13 mouse cellular contexts compared by ENCODE assay signal in the genomic region with DNA sequence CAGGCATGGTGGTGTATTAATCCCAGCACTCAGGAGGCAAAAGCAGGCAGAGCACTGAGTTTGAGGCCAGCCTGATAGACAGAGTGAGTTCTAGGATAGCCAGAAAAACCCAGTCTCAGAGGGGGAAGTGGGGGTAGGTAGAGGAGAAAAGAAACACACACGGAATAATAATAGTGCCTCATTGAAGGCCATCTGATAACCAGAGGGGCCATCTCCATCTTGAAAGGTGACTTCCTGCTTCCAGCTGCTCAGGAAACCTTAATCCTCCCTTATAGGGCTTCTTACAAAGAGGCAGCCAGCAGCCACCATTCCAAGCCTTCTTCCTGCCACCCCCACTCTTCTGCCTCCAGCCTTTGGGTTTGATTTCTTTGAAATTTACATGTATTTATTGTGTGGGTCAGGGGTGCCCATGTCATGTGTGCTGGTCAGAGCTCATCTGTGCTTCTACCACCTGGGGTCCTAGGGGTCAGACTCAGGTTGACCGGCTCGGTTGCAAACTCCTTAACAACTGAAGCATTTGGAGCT. TPM values are rescaled to one million over a fixed set of nuclear protein-coding genes. Genes with fewer than 3 reads are reported as not detected.
A peak's percentile ranks its signal among the peaks of the same experiment; 100 is the strongest.
DNase-seq lines count a peak whose midpoint lies in the region; ATAC-seq and TF ChIP-seq lines count a peak whose summit lies in the region.
"Had no signal": no experiment of that assay in that cellular context is flagged by ENCODE, and none has a peak within 500 bp of the region (broad histone marks: within the 10 kb centered on the region; RNA-seq: fewer than 3 reads in every experiment).

No protein-coding gene starts in this region.

- no peak overlapping the region for H3K4me3 ChIP-seq in heart, embryonic 15.5 days
- no peak overlapping the region for H3K4me3 ChIP-seq in lung, postnatal 0 days (ENCODE audit: low read depth, low read length)
- H3K4me3 ChIP-seq in embryonic facial prominence, embryonic 14.5 days (ENCODE audit: low read depth, low read length): no peak overlapping the region
- H3K4me3 ChIP-seq in stomach, embryonic 14.5 days (ENCODE audit: low read depth, low read length): no peak overlapping the region

- no peaks in the 10 kb centered on the region for H3K27me3 ChIP-seq in heart, embryonic 15.5 days
- H3K27me3 ChIP-seq in lung, postnatal 0 days (replicated peaks; ENCODE audit: insufficient read depth, low read length): no peaks in the 10 kb centered on the region
- H3K27me3 ChIP-seq in embryonic facial prominence, embryonic 14.5 days (replicated peaks; ENCODE audit: control insufficient read depth, insufficient read depth, low read length): no peaks in the 10 kb centered on the region
- no peaks in the 10 kb centered on the region for H3K27me3 ChIP-seq in stomach, embryonic 14.5 days (ENCODE audit: control insufficient read depth, insufficient read depth, low read length)

- no peak overlapping the region for H3K9ac ChIP-seq in heart, embryonic 15.5 days
- H3K9ac ChIP-seq in lung, postnatal 0 days (replicated peaks; ENCODE audit: low read depth): no peak overlapping the region
- H3K9ac ChIP-seq in embryonic facial prominence, embryonic 14.5 days (ENCODE audit: low read depth, low read length): no peak overlapping the region
- no peak overlapping the region for H3K9ac ChIP-seq in stomach, embryonic 14.5 days (replicated peaks; ENCODE audit: low read depth, low read length)

- 85% methylated on average over 3 of the region's 3 CpGs for WGBS in heart, embryonic 15.5 days
- 72% methylated on average over 3 of the region's 3 CpGs for WGBS in lung, postnatal 0 days
- 66% methylated on average over 3 of the region's 3 CpGs for WGBS in embryonic facial prominence, embryonic 14.5 days
- WGBS in stomach, embryonic 14.5 days: 66% methylated on average over 3 of the region's 3 CpGs

- H3K4me1 ChIP-seq in heart, embryonic 15.5 days (replicated peaks): peaks cover 38% of the 10 kb centered on the region
- peaks cover 5% of the 10 kb centered on the region; the same call in 1 of the 2 replicates for H3K4me1 ChIP-seq in lung, postnatal 0 days (ENCODE audit: insufficient read depth, low read depth, low read length)
- H3K4me1 ChIP-seq in embryonic facial prominence, embryonic 14.5 days (ENCODE audit: control insufficient read depth, insufficient read depth, low read length): peaks cover 24% of the 10 kb centered on the region
- H3K4me1 ChIP-seq in stomach, embryonic 14.5 days (ENCODE audit: control insufficient read depth, insufficient read depth, low read length): peaks cover 25% of the 10 kb centered on the region

- no peak overlapping the region for H3K4me2 ChIP-seq in heart, embryonic 15.5 days
- no peak overlapping the region for H3K4me2 ChIP-seq in lung, postnatal 0 days (replicated peaks; ENCODE audit: low read depth, low read length)
- H3K4me2 ChIP-seq in embryonic facial prominence, embryonic 14.5 days (ENCODE audit: low read depth, low read length): no peak overlapping the region
- H3K4me2 ChIP-seq in stomach, embryonic 14.5 days (replicated peaks; ENCODE audit: low read depth, low read length): no peak overlapping the region

- TF ChIP-seq EP300 in lung, postnatal 0 days (IDR thresholded peaks at IDR 0.05): no peak

- H3K27ac ChIP-seq in heart, embryonic 15.5 days: peak overlapping the region; percentile 97; the same call in 1 of the 2 replicates
- peak overlapping the region; percentile 94; the same call in 1 of the 2 replicates for H3K27ac ChIP-seq in lung, postnatal 0 days (ENCODE audit: low read length)
- H3K27ac ChIP-seq in embryonic facial prominence, embryonic 14.5 days (replicated peaks; ENCODE audit: low read depth, low read length): peak overlapping the region; percentile 89; the same call in 1 of the 2 replicates
- H3K27ac ChIP-seq in stomach, embryonic 14.5 days (ENCODE audit: low read length): peak overlapping the region; percentile 4; the same call in 1 of the 2 replicates

- ATAC-seq in heart, embryonic 15.5 days (replicated peaks; ENCODE audit: insufficient number of reproducible peaks, insufficient read depth, low FRiP score, low read depth): no peak
- ATAC-seq in lung, postnatal 0 days: no peak
- ATAC-seq in embryonic facial prominence, embryonic 14.5 days (ENCODE audit: low read depth): no peak
- no peak for ATAC-seq in stomach, embryonic 14.5 days (ENCODE audit: insufficient number of reproducible peaks, insufficient read depth, low FRiP score, low read depth)

- TF ChIP-seq CTCF in lung, postnatal 0 days (IDR thresholded peaks at IDR 0.05): no peak

- no peaks in the 10 kb centered on the region for H3K9me3 ChIP-seq in heart, embryonic 15.5 days (replicated peaks)
- H3K9me3 ChIP-seq in lung, postnatal 0 days (ENCODE audit: low read length): no peaks in the 10 kb centered on the region
- no peaks in the 10 kb centered on the region for H3K9me3 ChIP-seq in embryonic facial prominence, embryonic 14.5 days (ENCODE audit: control insufficient read depth, low read length)
- H3K9me3 ChIP-seq in stomach, embryonic 14.5 days (ENCODE audit: control insufficient read depth, low read depth, low read length): no peaks in the 10 kb centered on the region

- no peaks in the 10 kb centered on the region for H3K36me3 ChIP-seq in heart, embryonic 15.5 days
- H3K36me3 ChIP-seq in lung, postnatal 0 days (ENCODE audit: insufficient read depth, low read length): no peaks in the 10 kb centered on the region
- H3K36me3 ChIP-seq in embryonic facial prominence, embryonic 14.5 days (ENCODE audit: control insufficient read depth, insufficient read depth, low read length): no peaks in the 10 kb centered on the region
- no peaks in the 10 kb centered on the region for H3K36me3 ChIP-seq in stomach, embryonic 14.5 days (ENCODE audit: control insufficient read depth, insufficient read depth, low read length)

- DNase-seq in heart, postnatal 4 days: no peak
- DNase-seq in lung, postnatal 0 days (ENCODE audit: low spot score): no peak
- DNase-seq in lung, postnatal 10 days: no peak
- no peak for DNase-seq in embryonic facial prominence, embryonic 14.5 days (ENCODE audit: low spot score)
- no peak for DNase-seq in layer of hippocampus, postnatal 14 days (ENCODE audit: low spot score in 2 of 2)
- no peak for DNase-seq in cerebellum, adult 8-10 months
- DNase-seq: cerebellum, postnatal 36 days; kidney, adult 9 months; lung, adult 2 months; right cerebral cortex, adult 18-20 months; thymus, postnatal 36 days had no signal

RNA-seq across cellular contexts. Expression of a gene that starts 1.3 kb away (rescaled TPM):
- 236 and 281 TPM in 2 replicates for polyA plus RNA-seq in heart, embryonic 15.5 days (2015; fragmentation: Nextera tagmentation; extraction: Ambion mirVana)
- 100 to 1,000 TPM; 224 to 231 TPM for total RNA-seq in heart, postnatal 4 days (2021)
- 202 and 218 TPM in 2 replicates for polyA plus RNA-seq in lung, postnatal 0 days (2015; fragmentation: Nextera tagmentation; extraction: Ambion mirVana)
- 256 and 280 TPM in 2 replicates for polyA plus RNA-seq in embryonic facial prominence, embryonic 14.5 days (2014; fragmentation: Nextera tagmentation; extraction: Ambion mirVana)
- 272 and 280 TPM in 2 replicates for polyA plus RNA-seq in stomach, embryonic 14.5 days (2014; fragmentation: Nextera tagmentation; extraction: Ambion mirVana)
- 100 to 1,000 TPM; 123 to 132 TPM for total RNA-seq in layer of hippocampus, postnatal 14 days (2021)

RNA-seq across cellular contexts. Expression of a gene that starts 18.2 kb away (rescaled TPM):
- 239 and 261 TPM in 2 replicates for polyA plus RNA-seq in heart, embryonic 15.5 days (2015; fragmentation: Nextera tagmentation; extraction: Ambion mirVana)
- total RNA-seq in heart, postnatal 4 days (2021): 100 to 1,000 TPM; 205 to 208 TPM
- polyA plus RNA-seq in lung, postnatal 0 days (2015; fragmentation: Nextera tagmentation; extraction: Ambion mirVana): 287 and 294 TPM in 2 replicates
- 403 and 404 TPM in 2 replicates for polyA plus RNA-seq in embryonic facial prominence, embryonic 14.5 days (2014; fragmentation: Nextera tagmentation; extraction: Ambion mirVana)
- 413 and 444 TPM in 2 replicates for polyA plus RNA-seq in stomach, embryonic 14.5 days (2014; fragmentation: Nextera tagmentation; extraction: Ambion mirVana)
- total RNA-seq in layer of hippocampus, postnatal 14 days (2021): 100 to 1,000 TPM; 159 to 164 TPM

RNA-seq across cellular contexts. Expression of a gene that starts 18.4 kb away (rescaled TPM):
- 2.8 and 7.6 TPM in 2 replicates for polyA plus RNA-seq in heart, embryonic 15.5 days (2015; fragmentation: Nextera tagmentation; extraction: Ambion mirVana)
- 1 to 10 TPM; 1.6 to 2.0 TPM for total RNA-seq in heart, postnatal 4 days (2021)
- 2.0 and 3.5 TPM in 2 replicates for polyA plus RNA-seq in lung, postnatal 0 days (2015; fragmentation: Nextera tagmentation; extraction: Ambion mirVana)
- 7.2 and 8.7 TPM in 2 replicates for polyA plus RNA-seq in embryonic facial prominence, embryonic 14.5 days (2014; fragmentation: Nextera tagmentation; extraction: Ambion mirVana)
- polyA plus RNA-seq in stomach, embryonic 14.5 days (2014; fragmentation: Nextera tagmentation; extraction: Ambion mirVana): 8.5 and 11.3 TPM in 2 replicates
- total RNA-seq in layer of hippocampus, postnatal 14 days (2021): 1 to 10 TPM; 2.7 to 4.1 TPM

Comparison
In these comparisons a context has a peak if more than half of its experiments do, and no peak if none do; other contexts are left out.
1. H3K27ac ChIP-seq: peak in every context shown above with its lines; median percentile 97 in heart, embryonic 15.5 days; 94 in lung, postnatal 0 days; 89 in embryonic facial prominence, embryonic 14.5 days; 4 in stomach, embryonic 14.5 days.